Mouse (Mus musculus): ENCODE results near the gene Arhgap24. TPM values are rescaled to one million over a fixed set of nuclear protein-coding genes. Genes with fewer than 3 reads are reported as not detected.

Arhgap24 gene
- polyA plus RNA-seq, 1 experiment from 2014 or later: 15.0 TPM

DNA sequence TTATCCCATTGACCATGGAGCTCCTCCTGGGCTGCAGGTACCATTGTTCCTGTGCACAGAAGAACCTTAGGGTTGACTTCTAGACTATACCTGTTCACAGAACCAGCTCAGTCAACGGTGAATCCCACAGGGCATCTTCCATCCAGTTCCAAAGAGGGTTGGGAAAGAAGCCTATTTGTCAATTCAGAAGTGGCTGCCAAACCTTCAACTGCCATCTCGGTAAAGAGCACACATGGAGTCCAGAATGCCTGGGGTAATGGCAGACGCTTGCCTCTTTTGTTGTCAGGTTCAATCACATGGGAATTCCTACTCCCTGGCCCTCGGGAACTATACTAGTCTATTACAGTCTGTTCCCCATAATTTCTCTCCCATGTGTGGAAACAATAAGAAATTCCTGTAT, 30.5 kb downstream of the Arhgap24 start:
- no peak for ATAC-seq
- Histone ChIP-seq H3K9me3 (ENCODE audit: control insufficient read depth, low read length) (no peaks in the 10 kb centered on the region), H3K27ac (ENCODE audit: low read depth, low read length) (no peak overlapping the region), H3K36me3 (ENCODE audit: control insufficient read depth, insufficient read depth, low read length) (no peaks in the 10 kb centered on the region), H3K4me1 (ENCODE audit: control insufficient read depth, insufficient read depth, low read depth, low read length) (no peaks in the 10 kb centered on the region), H3K4me2 (ENCODE audit: low read length) (no peak overlapping the region), H3K4me3 (ENCODE audit: low read length) (no peak overlapping the region), H3K27me3 (replicated peaks; ENCODE audit: control insufficient read depth, insufficient read depth, low read length) (no peaks in the 10 kb centered on the region), H3K9ac (ENCODE audit: low read depth, low read length) (no peak overlapping the region)
- WGBS: 59% methylated on average over 4 of the region's 4 CpGs

DNA sequence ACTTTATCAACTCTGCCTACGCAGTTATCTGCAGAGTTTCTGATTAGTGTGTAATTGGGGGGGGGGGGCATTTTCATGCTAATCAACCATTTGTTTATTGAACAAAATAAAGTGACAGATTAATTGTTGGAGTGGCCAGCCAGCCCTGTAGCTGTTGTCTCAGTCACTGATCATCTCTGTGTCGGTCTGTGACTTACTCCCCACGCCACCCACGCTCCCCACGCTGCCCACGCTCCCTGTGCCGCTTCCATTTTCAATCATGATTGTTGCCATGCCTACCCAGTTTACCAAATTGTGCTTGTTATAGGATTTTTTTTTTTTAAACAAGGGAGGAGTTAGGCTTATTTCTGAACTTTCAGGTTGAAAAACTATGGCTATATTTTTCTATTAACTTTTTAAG, 34.3 kb downstream of the Arhgap24 start:
- no peak overlapping the region for H3K4me2 ChIP-seq (ENCODE audit: low read length)
- H3K27me3 ChIP-seq (replicated peaks; ENCODE audit: control insufficient read depth, insufficient read depth, low read length): no peaks in the 10 kb centered on the region
- H3K4me1 ChIP-seq (ENCODE audit: control insufficient read depth, insufficient read depth, low read depth, low read length): no peaks in the 10 kb centered on the region
- no peaks in the 10 kb centered on the region for H3K36me3 ChIP-seq (ENCODE audit: control insufficient read depth, insufficient read depth, low read length)
- H3K9ac ChIP-seq (ENCODE audit: low read depth, low read length): no peak overlapping the region
- no peaks in the 10 kb centered on the region for H3K9me3 ChIP-seq (ENCODE audit: control insufficient read depth, low read length)
- H3K27ac ChIP-seq (ENCODE audit: low read depth, low read length): no peak overlapping the region
- no peak for ATAC-seq
- no peak overlapping the region for H3K4me3 ChIP-seq (ENCODE audit: low read length)
- 24% methylated on average over 7 of the region's 7 CpGs for WGBS

DNA sequence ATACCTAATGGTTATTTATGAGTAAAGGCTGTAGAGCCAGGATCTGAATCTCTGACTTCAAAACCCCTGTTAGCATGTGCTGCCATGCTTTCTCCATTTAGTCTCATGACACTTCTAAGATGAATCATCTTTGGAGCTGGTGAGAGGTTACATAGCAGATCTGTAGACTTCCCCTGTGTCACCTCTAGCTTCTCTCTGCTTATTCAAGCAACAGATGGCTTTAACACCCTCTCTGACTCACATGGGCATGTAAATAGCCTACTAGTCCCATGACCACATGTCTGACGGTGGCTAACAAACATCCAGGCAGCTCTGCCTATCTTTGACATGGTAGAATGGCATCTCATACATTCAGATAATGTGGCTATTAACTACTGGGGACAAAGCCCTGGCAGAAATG, 39.3 kb downstream of the Arhgap24 start:
- WGBS: 83% methylated on average over 1 of the region's 1 CpGs
- Histone ChIP-seq H3K27me3 (replicated peaks; ENCODE audit: control insufficient read depth, insufficient read depth, low read length) (no peaks in the 10 kb centered on the region), H3K9me3 (ENCODE audit: control insufficient read depth, low read length) (no peaks in the 10 kb centered on the region), H3K4me1 (ENCODE audit: control insufficient read depth, insufficient read depth, low read depth, low read length) (no peaks in the 10 kb centered on the region), H3K27ac (ENCODE audit: low read depth, low read length) (no peak overlapping the region), H3K4me2 (ENCODE audit: low read length) (no peak overlapping the region), H3K9ac (ENCODE audit: low read depth, low read length) (no peak overlapping the region), H3K36me3 (ENCODE audit: control insufficient read depth, insufficient read depth, low read length) (no peaks in the 10 kb centered on the region), H3K4me3 (ENCODE audit: low read length) (no peak overlapping the region)
- no peak for ATAC-seq

DNA sequence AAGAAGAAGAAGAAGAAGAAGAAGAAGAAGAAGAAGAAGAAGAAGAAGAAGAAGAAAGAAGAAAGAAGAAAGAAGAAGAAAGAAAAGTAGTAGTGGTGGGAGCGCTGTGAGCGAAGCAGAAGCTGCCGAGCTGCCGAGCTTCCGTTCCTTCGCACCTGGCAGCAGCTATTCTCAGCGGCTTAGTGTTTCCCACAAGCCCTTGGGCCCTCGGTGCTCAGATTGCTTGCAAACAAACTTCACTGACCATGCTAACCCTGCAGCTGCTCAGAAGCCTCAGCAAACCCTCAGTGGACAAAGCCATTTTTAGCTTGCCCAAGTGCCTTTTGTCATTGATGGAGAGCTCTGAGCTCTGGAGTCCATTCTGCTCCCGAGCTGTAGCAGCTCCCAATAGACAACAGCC, 54.1 kb downstream of the Arhgap24 start:
- H3K4me3 ChIP-seq (ENCODE audit: low read length): no peak overlapping the region
- WGBS: 80% methylated on average over 9 of the region's 9 CpGs
- no peak for ATAC-seq

DNA sequence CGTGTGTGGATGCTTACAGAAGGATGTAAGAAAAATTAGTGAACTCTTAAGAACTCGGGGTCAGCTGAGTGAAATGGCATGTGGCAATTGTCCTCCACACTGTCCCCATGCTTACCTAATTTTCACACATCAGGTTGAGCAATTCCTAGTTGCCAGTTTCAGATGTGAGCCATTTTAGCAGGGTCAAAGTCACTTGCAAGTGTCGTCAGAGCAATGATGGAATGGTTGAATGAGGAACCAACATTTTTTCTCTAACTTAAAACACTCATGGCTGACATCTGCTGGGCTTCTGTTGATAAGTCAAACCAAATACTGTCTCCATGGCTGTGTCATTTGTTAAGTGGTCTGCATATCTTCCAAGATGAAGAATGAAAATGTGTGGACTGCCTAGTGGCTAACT, 56.6 kb downstream of the Arhgap24 start:
- Histone ChIP-seq H3K4me1 (ENCODE audit: control insufficient read depth, insufficient read depth, low read depth, low read length) (no peaks in the 10 kb centered on the region), H3K27ac (ENCODE audit: low read depth, low read length) (no peak overlapping the region), H3K4me3 (ENCODE audit: low read length) (no peak overlapping the region), H3K27me3 (replicated peaks; ENCODE audit: control insufficient read depth, insufficient read depth, low read length) (no peaks in the 10 kb centered on the region), H3K9ac (ENCODE audit: low read depth, low read length) (no peak overlapping the region), H3K36me3 (ENCODE audit: control insufficient read depth, insufficient read depth, low read length) (no peaks in the 10 kb centered on the region), H3K4me2 (ENCODE audit: low read length) (no peak overlapping the region), H3K9me3 (ENCODE audit: control insufficient read depth, low read length) (no peaks in the 10 kb centered on the region)
- WGBS: 78% methylated on average over 3 of the region's 3 CpGs
- no peak for ATAC-seq

More for the DNA sequence above, 54.1 kb downstream of the Arhgap24 start:
- no peaks in the 10 kb centered on the region for H3K9me3 ChIP-seq (ENCODE audit: control insufficient read depth, low read length)
- no peaks in the 10 kb centered on the region for H3K4me1 ChIP-seq (ENCODE audit: control insufficient read depth, insufficient read depth, low read depth, low read length)
- H3K9ac ChIP-seq (ENCODE audit: low read depth, low read length): no peak overlapping the region
- no peaks in the 10 kb centered on the region for H3K36me3 ChIP-seq (ENCODE audit: control insufficient read depth, insufficient read depth, low read length)
- H3K4me2 ChIP-seq (ENCODE audit: low read length): no peak overlapping the region
- H3K27me3 ChIP-seq (replicated peaks; ENCODE audit: control insufficient read depth, insufficient read depth, low read length): no peaks in the 10 kb centered on the region
- no peak overlapping the region for H3K27ac ChIP-seq (ENCODE audit: low read depth, low read length)

DNA sequence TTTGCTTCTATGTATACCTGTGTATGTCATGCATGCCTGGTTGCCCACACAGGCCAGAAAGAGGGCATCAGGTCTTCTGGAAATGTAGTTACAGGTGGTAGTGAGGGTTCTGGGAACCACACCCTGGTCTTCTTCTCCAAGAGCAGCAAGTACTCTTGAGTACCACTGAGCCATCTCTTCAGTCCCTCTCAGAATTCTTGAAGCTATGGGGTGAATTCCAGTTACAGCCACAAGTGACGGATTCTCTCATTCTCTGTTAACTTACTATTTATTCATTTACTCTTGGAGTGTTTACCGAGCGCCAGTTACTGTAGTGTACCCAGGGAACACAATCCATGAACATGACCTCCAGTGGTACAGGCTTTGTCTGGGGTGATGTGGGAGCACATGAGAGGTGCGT, 65.1 kb downstream of the Arhgap24 start:
- no peaks in the 10 kb centered on the region for H3K27me3 ChIP-seq (replicated peaks; ENCODE audit: control insufficient read depth, insufficient read depth, low read length)
- no peak overlapping the region for H3K4me3 ChIP-seq (ENCODE audit: low read length)
- no peaks in the 10 kb centered on the region for H3K36me3 ChIP-seq (ENCODE audit: control insufficient read depth, insufficient read depth, low read length)
- H3K4me2 ChIP-seq (ENCODE audit: low read length): no peak overlapping the region
- H3K4me1 ChIP-seq (ENCODE audit: control insufficient read depth, insufficient read depth, low read depth, low read length): no peaks in the 10 kb centered on the region
- no peaks in the 10 kb centered on the region for H3K9me3 ChIP-seq (ENCODE audit: control insufficient read depth, low read length)
- WGBS: 92% methylated on average over 4 of the region's 4 CpGs
- H3K9ac ChIP-seq (ENCODE audit: low read depth, low read length): no peak overlapping the region
- ATAC-seq: no peak
- no peak overlapping the region for H3K27ac ChIP-seq (ENCODE audit: low read depth, low read length)

DNA sequence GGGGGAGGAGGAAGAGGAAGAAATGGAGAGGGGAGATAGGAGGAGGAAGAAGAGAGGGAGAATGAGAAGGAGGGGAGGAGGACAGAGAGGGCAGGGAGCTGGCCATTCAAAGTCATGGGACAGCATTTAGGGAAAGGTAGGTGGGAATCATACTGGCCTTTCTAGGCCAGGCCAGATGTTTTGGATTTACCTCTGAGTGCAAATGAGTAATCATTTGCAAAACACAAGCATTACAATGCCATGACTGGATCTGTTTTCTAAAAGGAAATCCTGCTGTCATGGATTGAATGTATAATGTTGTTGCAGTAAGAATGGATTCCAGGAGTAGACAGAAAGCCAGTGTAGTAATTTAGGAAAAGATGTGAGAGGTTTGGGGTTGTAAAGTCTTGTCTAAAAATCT, 66.6 kb downstream of the Arhgap24 start:
- H3K4me2 ChIP-seq (ENCODE audit: low read length): no peak overlapping the region
- H3K4me3 ChIP-seq (ENCODE audit: low read length): no peak overlapping the region
- no peak overlapping the region for H3K27ac ChIP-seq (ENCODE audit: low read depth, low read length)
- no peak overlapping the region for H3K9ac ChIP-seq (ENCODE audit: low read depth, low read length)
- no peak for ATAC-seq
- no peaks in the 10 kb centered on the region for H3K4me1 ChIP-seq (ENCODE audit: control insufficient read depth, insufficient read depth, low read depth, low read length)
- H3K9me3 ChIP-seq (ENCODE audit: control insufficient read depth, low read length): no peaks in the 10 kb centered on the region
- H3K36me3 ChIP-seq (ENCODE audit: control insufficient read depth, insufficient read depth, low read length): no peaks in the 10 kb centered on the region
- H3K27me3 ChIP-seq (replicated peaks; ENCODE audit: control insufficient read depth, insufficient read depth, low read length): no peaks in the 10 kb centered on the region

DNA sequence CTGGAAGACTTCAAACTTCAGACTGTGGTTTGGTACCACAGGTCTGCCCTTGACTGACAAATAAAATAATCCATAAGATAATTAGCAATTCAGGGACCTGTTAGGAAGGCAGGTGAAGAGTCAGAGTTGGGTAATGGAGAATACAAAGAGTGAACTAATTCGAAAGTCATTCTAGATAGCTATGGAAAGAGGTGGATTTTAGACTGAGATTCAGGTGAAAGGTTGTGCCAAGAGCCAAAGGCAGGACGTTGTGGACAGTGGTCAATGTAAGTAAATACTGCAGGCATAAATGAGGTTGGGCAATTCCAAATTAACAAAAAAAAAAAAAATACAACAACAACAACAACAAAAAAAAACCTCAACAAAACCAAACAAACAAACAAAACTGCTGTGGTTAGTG, 67.2 kb downstream of the Arhgap24 start:
- Histone ChIP-seq H3K36me3 (ENCODE audit: control insufficient read depth, insufficient read depth, low read length) (no peaks in the 10 kb centered on the region), H3K27ac (ENCODE audit: low read depth, low read length) (no peak overlapping the region), H3K4me1 (ENCODE audit: control insufficient read depth, insufficient read depth, low read depth, low read length) (no peaks in the 10 kb centered on the region), H3K9ac (ENCODE audit: low read depth, low read length) (no peak overlapping the region), H3K4me3 (ENCODE audit: low read length) (no peak overlapping the region), H3K9me3 (ENCODE audit: control insufficient read depth, low read length) (no peaks in the 10 kb centered on the region), H3K4me2 (ENCODE audit: low read length) (no peak overlapping the region), H3K27me3 (replicated peaks; ENCODE audit: control insufficient read depth, insufficient read depth, low read length) (no peaks in the 10 kb centered on the region)
- no peak for ATAC-seq
- WGBS: 82% methylated on average over 2 of the region's 2 CpGs

DNA sequence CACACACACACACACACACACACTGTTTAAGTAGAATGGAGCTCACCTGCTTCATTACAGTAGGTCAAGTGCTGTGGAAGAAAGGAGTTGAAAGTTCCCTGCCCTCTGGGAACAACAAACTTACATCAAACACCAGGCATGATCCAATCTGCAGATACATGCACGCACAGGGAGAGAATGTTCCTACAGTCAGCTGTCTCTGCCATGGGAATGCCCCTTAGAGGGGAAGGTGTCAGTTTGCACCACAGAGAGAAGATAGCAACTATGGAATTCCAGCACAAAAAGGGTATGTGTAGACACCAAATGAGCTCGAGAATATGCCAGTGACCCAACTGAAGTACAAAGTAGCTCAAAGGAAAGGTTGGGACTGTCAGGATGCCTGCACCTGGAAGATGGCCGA, 69.0 kb downstream of the Arhgap24 start:
- no peaks in the 10 kb centered on the region for H3K27me3 ChIP-seq (replicated peaks; ENCODE audit: control insufficient read depth, insufficient read depth, low read length)
- no peak overlapping the region for H3K4me2 ChIP-seq (ENCODE audit: low read length)
- no peaks in the 10 kb centered on the region for H3K36me3 ChIP-seq (ENCODE audit: control insufficient read depth, insufficient read depth, low read length)
- 67% methylated on average over 3 of the region's 3 CpGs for WGBS
- H3K4me1 ChIP-seq (ENCODE audit: control insufficient read depth, insufficient read depth, low read depth, low read length): no peaks in the 10 kb centered on the region
- no peak for ATAC-seq
- H3K9ac ChIP-seq (ENCODE audit: low read depth, low read length): no peak overlapping the region
- no peaks in the 10 kb centered on the region for H3K9me3 ChIP-seq (ENCODE audit: control insufficient read depth, low read length)
- no peak overlapping the region for H3K4me3 ChIP-seq (ENCODE audit: low read length)
- H3K27ac ChIP-seq (ENCODE audit: low read depth, low read length): no peak overlapping the region
